ENCODE assay signal across 8 mouse cellular contexts in genomic region chr13:31207709-31208108, GRCm38 (mm10).
DNase-seq lines count a peak whose midpoint lies in the region; ATAC-seq and TF ChIP-seq lines count a peak whose summit lies in the region.

No protein-coding gene starts in this region.

- no peaks in the 10 kb centered on the region for H3K27me3 ChIP-seq in forebrain, embryonic 14.5 days (replicated peaks; ENCODE audit: control insufficient read depth, insufficient read depth, low read length)
- H3K27me3 ChIP-seq in forebrain, embryonic 12.5 days: no peaks in the 10 kb centered on the region
- H3K27me3 ChIP-seq in C2C12 (ENCODE audit: control insufficient read depth, insufficient read depth, insufficient read length): no peaks in the 10 kb centered on the region
- H3K27me3 ChIP-seq in embryonic facial prominence, embryonic 11.5 days (ENCODE audit: control insufficient read depth, insufficient read depth, low read length): no peaks in the 10 kb centered on the region
- no peaks in the 10 kb centered on the region for H3K27me3 ChIP-seq in liver, embryonic 14.5 days (ENCODE audit: control insufficient read depth, insufficient read depth, low read length)
- no peaks in the 10 kb centered on the region for H3K27me3 ChIP-seq in thymus, adult 2 months (ENCODE audit: control insufficient read depth, insufficient read depth, low read length)

- no peaks in the 10 kb centered on the region for H3K4me1 ChIP-seq in forebrain, embryonic 14.5 days (ENCODE audit: control insufficient read depth, insufficient read depth, low read length)
- no peaks in the 10 kb centered on the region for H3K4me1 ChIP-seq in forebrain, embryonic 12.5 days
- H3K4me1 ChIP-seq in embryonic facial prominence, embryonic 11.5 days (ENCODE audit: control insufficient read depth, insufficient read depth, low read length): no peaks in the 10 kb centered on the region
- H3K4me1 ChIP-seq in liver, embryonic 14.5 days (replicated peaks; ENCODE audit: control insufficient read depth in 2 of 2, insufficient read depth in 2 of 2, low read length in 1 of 2): no peaks in the 10 kb centered on the region
- no peaks in the 10 kb centered on the region for H3K4me1 ChIP-seq in thymus, adult 2 months (replicated peaks; ENCODE audit: control insufficient read depth, insufficient read depth, low read length)

- WGBS in forebrain, embryonic 14.5 days: 66% methylated on average over 5 of the region's 5 CpGs
- WGBS in forebrain, embryonic 12.5 days: 78% methylated on average over 5 of the region's 5 CpGs
- 57% methylated on average over 5 of the region's 5 CpGs for WGBS in embryonic facial prominence, embryonic 11.5 days
- WGBS in liver, embryonic 14.5 days (ENCODE audit: insufficient replicate concordance): 41% methylated on average over 5 of the region's 5 CpGs
- WGBS in thymus, adult 2 months: 65% methylated on average over 5 of the region's 5 CpGs

- no peak for ATAC-seq in forebrain, embryonic 14.5 days
- no peak for ATAC-seq in forebrain, embryonic 12.5 days (ENCODE audit: low FRiP score)
- ATAC-seq in embryonic facial prominence, embryonic 11.5 days (replicated peaks; ENCODE audit: insufficient number of reproducible peaks, low FRiP score, low TSS enrichment, low read depth): no peak
- ATAC-seq in liver, embryonic 14.5 days (ENCODE audit: insufficient read depth): no peak

- peak; percentile 56 for DNase-seq in forebrain, embryonic 14.5 days (ENCODE audit: low spot score)
- DNase-seq in embryonic facial prominence, embryonic 11.5 days (ENCODE audit: low spot score): peak; percentile 55
- peak; percentile 47 for DNase-seq in heart, postnatal 25 days (ENCODE audit: low spot score)
- no peak for DNase-seq in liver, embryonic 14.5 days (ENCODE audit: low read depth in 3 of 3, low spot score in 3 of 3)
- DNase-seq in right cerebral cortex, postnatal 14 days: peak; percentile 19
- no peak for DNase-seq in thymus, adult 2 months

- H3K4me3 ChIP-seq in forebrain, embryonic 14.5 days (ENCODE audit: low read depth, low read length): no peak overlapping the region
- H3K4me3 ChIP-seq in forebrain, embryonic 12.5 days (replicated peaks): no peak overlapping the region
- H3K4me3 ChIP-seq in C2C12 (ENCODE audit: insufficient read depth, poor library complexity, severe bottlenecking): no peak overlapping the region
- no peak overlapping the region for H3K4me3 ChIP-seq in embryonic facial prominence, embryonic 11.5 days (ENCODE audit: low read depth, low read length)
- no peak overlapping the region for H3K4me3 ChIP-seq in liver, embryonic 14.5 days (ENCODE audit: insufficient read depth in 1 of 2, low read depth in 2 of 2, low read length in 2 of 2)
- no peak overlapping the region for H3K4me3 ChIP-seq in thymus, adult 2 months (ENCODE audit: control insufficient read depth, insufficient read depth, low read length)

- no peak overlapping the region for H3K9ac ChIP-seq in forebrain, embryonic 14.5 days (ENCODE audit: low read length)
- no peak overlapping the region for H3K9ac ChIP-seq in forebrain, embryonic 12.5 days
- no peak overlapping the region for H3K9ac ChIP-seq in embryonic facial prominence, embryonic 11.5 days (replicated peaks; ENCODE audit: low read length)
- no peak overlapping the region for H3K9ac ChIP-seq in liver, embryonic 14.5 days (replicated peaks)

- H3K79me3 ChIP-seq in C2C12 (ENCODE audit: low read depth): no peaks in the 10 kb centered on the region

- TF ChIP-seq EP300 in liver, embryonic 14.5 days (IDR thresholded peaks at IDR 0.05; ENCODE audit: low read depth): no peak

- H3K4me2 ChIP-seq in forebrain, embryonic 14.5 days (ENCODE audit: low read length): no peak overlapping the region
- H3K4me2 ChIP-seq in forebrain, embryonic 12.5 days: no peak overlapping the region
- no peak overlapping the region for H3K4me2 ChIP-seq in embryonic facial prominence, embryonic 11.5 days (ENCODE audit: low read depth, low read length)
- no peak overlapping the region for H3K4me2 ChIP-seq in liver, embryonic 14.5 days (ENCODE audit: low read depth)

- no peaks in the 10 kb centered on the region for H3K36me3 ChIP-seq in forebrain, embryonic 14.5 days (ENCODE audit: control insufficient read depth, insufficient read depth, low read length)
- no peaks in the 10 kb centered on the region for H3K36me3 ChIP-seq in forebrain, embryonic 12.5 days (replicated peaks)
- no peaks in the 10 kb centered on the region for H3K36me3 ChIP-seq in C2C12 (ENCODE audit: control insufficient read depth, insufficient read depth)
- no peaks in the 10 kb centered on the region for H3K36me3 ChIP-seq in embryonic facial prominence, embryonic 11.5 days (replicated peaks; ENCODE audit: control insufficient read depth, insufficient read depth, low read depth, low read length)
- no peaks in the 10 kb centered on the region for H3K36me3 ChIP-seq in liver, embryonic 14.5 days (replicated peaks; ENCODE audit: control insufficient read depth, insufficient read depth, low read depth)
- H3K36me3 ChIP-seq in thymus, adult 2 months (ENCODE audit: control insufficient read depth, insufficient read depth, low read length): no peaks in the 10 kb centered on the region

- no peak overlapping the region for H3K27ac ChIP-seq in forebrain, embryonic 14.5 days (ENCODE audit: low read depth, low read length)
- H3K27ac ChIP-seq in forebrain, embryonic 12.5 days: no peak overlapping the region
- H3K27ac ChIP-seq in embryonic facial prominence, embryonic 11.5 days (replicated peaks; ENCODE audit: low read depth, low read length): no peak overlapping the region
- H3K27ac ChIP-seq in liver, embryonic 14.5 days: no peak overlapping the region
- no peak overlapping the region for H3K27ac ChIP-seq in thymus, adult 2 months (ENCODE audit: control insufficient read depth, insufficient read depth, low read length)

- intact Hi-C loops in heart, postnatal 25 days (cut with DNase I): loop anchor here (5.0 kb wide), 1 partner anchor 410 kb away; no protein-coding TSS in a partner anchor

- no peaks in the 10 kb centered on the region for H3K9me3 ChIP-seq in forebrain, embryonic 14.5 days (replicated peaks; ENCODE audit: control insufficient read depth, low read length)
- H3K9me3 ChIP-seq in forebrain, embryonic 12.5 days: no peaks in the 10 kb centered on the region
- H3K9me3 ChIP-seq in embryonic facial prominence, embryonic 11.5 days (replicated peaks; ENCODE audit: control insufficient read depth, low read length): no peaks in the 10 kb centered on the region
- no peaks in the 10 kb centered on the region for H3K9me3 ChIP-seq in liver, embryonic 14.5 days (ENCODE audit: control insufficient read depth, low read length)

- H3ac ChIP-seq in C2C12 (ENCODE audit: control insufficient read depth, insufficient read length, low read depth): no peak overlapping the region

- TF ChIP-seq CTCF in C2C12 (IDR thresholded peaks at IDR 0.05; ENCODE audit: control insufficient read depth, insufficient read depth, insufficient read length): peak; percentile 80
- TF ChIP-seq CTCF in liver, embryonic 14.5 days (IDR thresholded peaks at IDR 0.05; ENCODE audit: low read depth): peak; percentile 23; the same call in 1 of the 2 replicates
- no peak for TF ChIP-seq CTCF in thymus, adult 2 months (IDR thresholded peaks at IDR 0.05; ENCODE audit: borderline replicate concordance, control insufficient read depth, extremely low read depth, insufficient read depth, low read length, poor library complexity)

- H3K79me2 ChIP-seq in C2C12 (ENCODE audit: control insufficient read depth, insufficient read depth): no peaks in the 10 kb centered on the region

- no peak for TF ChIP-seq POLR2A in thymus, adult 2 months (IDR thresholded peaks at IDR 0.05; ENCODE audit: control insufficient read depth, extremely low read depth, insufficient read depth, low read length, poor library complexity)

TF ChIP-seq in C2C12, 6 proteins besides CTCF, POLR2A, EP300 and RAD21:
- no peak for TF ChIP-seq MAX (IDR thresholded peaks at IDR 0.05)

Comparison
In these comparisons a context has a peak if more than half of its experiments do, and no peak if none do; other contexts are left out.
1. DNase-seq: peak in forebrain, embryonic 14.5 days (single experiment), embryonic facial prominence, embryonic 11.5 days (single experiment), heart, postnatal 25 days (single experiment) and right cerebral cortex, postnatal 14 days (single experiment); none in liver, embryonic 14.5 days (0 of 3) and thymus, adult 2 months (single experiment).